Mouse (Mus musculus): ENCODE measurements at regions not wholly inside any gene's neighbourhood (a gene's known extent, or its start where the extent isn't known, plus 50 kb on each side); places are given as distances from the start of the nearest gene placed in this dataset.
A peak's percentile ranks its signal among the peaks of the same experiment; 100 is the strongest.

GRCm38 (mm10) chr11:64188701-64189100 lies 109.4 kb upstream of the Cox10 start:
- H3K9me3 ChIP-seq (replicated peaks; ENCODE audit: low read length) = no peaks in the 10 kb centered on the region

GRCm38 (mm10) chr11:64187488-64188444 lies 108.5 kb upstream of the Cox10 start:
- no peaks in the 10 kb centered on the region for H3K36me3 ChIP-seq (ENCODE audit: insufficient read depth, low read length)
- H3K4me1 ChIP-seq (replicated peaks; ENCODE audit: insufficient read depth, low read length) = no peaks in the 10 kb centered on the region
- no peak overlapping the region for H3K4me2 ChIP-seq (ENCODE audit: low read length)
- no peaks in the 10 kb centered on the region for H3K27me3 ChIP-seq (ENCODE audit: insufficient read depth, low read length)
- no peak for DNase-seq (ENCODE audit: low spot score)
- no peak for ATAC-seq (replicated peaks; ENCODE audit: low FRiP score, low read depth)
- H3K27ac ChIP-seq = no peak overlapping the region
- H3K9ac ChIP-seq (ENCODE audit: low read depth, low read length) = no peak overlapping the region
- no peak for TF ChIP-seq CTCF (IDR thresholded peaks at IDR 0.05; ENCODE audit: low read depth)
- 49% methylated on average over 9 of the region's 9 CpGs for WGBS
- no peak overlapping the region for H3K4me3 ChIP-seq (replicated peaks; ENCODE audit: low read depth, low read length)
- no peaks in the 10 kb centered on the region for H3K9me3 ChIP-seq (replicated peaks; ENCODE audit: low read length)

More at GRCm38 (mm10) chr11:64188701-64189100, 109.4 kb upstream of the Cox10 start:
- TF ChIP-seq CTCF (IDR thresholded peaks at IDR 0.05; ENCODE audit: low read depth) = no peak
- 77% methylated on average over 2 of the region's 2 CpGs for WGBS
- Histone ChIP-seq H3K36me3 (ENCODE audit: insufficient read depth, low read length) (no peaks in the 10 kb centered on the region), H3K27ac (no peak overlapping the region), H3K9ac (ENCODE audit: low read depth, low read length) (no peak overlapping the region), H3K4me1 (replicated peaks; ENCODE audit: insufficient read depth, low read length) (no peaks in the 10 kb centered on the region), H3K4me3 (replicated peaks; ENCODE audit: low read depth, low read length) (no peak overlapping the region), H3K27me3 (ENCODE audit: insufficient read depth, low read length) (no peaks in the 10 kb centered on the region), H3K4me2 (ENCODE audit: low read length) (no peak overlapping the region)
- no peak for ATAC-seq (replicated peaks; ENCODE audit: low FRiP score, low read depth)
- no peak for DNase-seq (ENCODE audit: low spot score)

- DNase-seq (ENCODE audit: low spot score) (no peak), ATAC-seq (replicated peaks; ENCODE audit: low FRiP score, low read depth) (no peak)
- Histone ChIP-seq H3K9ac (ENCODE audit: low read depth, low read length) (no peak overlapping the region), H3K36me3 (ENCODE audit: insufficient read depth, low read length) (no peaks in the 10 kb centered on the region), H3K9me3 (replicated peaks; ENCODE audit: low read length) (no peaks in the 10 kb centered on the region), H3K4me2 (ENCODE audit: low read length) (no peak overlapping the region), H3K27ac (no peak overlapping the region), H3K4me3 (replicated peaks; ENCODE audit: low read depth, low read length) (no peak overlapping the region), H3K27me3 (ENCODE audit: insufficient read depth, low read length) (no peaks in the 10 kb centered on the region), H3K4me1 (replicated peaks; ENCODE audit: insufficient read depth, low read length) (no peaks in the 10 kb centered on the region)
- WGBS = 63% methylated on average over 3 of the region's 3 CpGs
- no peak for TF ChIP-seq CTCF (IDR thresholded peaks at IDR 0.05; ENCODE audit: low read depth)
Measured at GRCm38 (mm10) chr11:64187007-64187406, 107.7 kb upstream of the Cox10 start.

GRCm38 (mm10) chr11:64186590-64186989 lies 107.3 kb upstream of the Cox10 start:
- H3K4me1 ChIP-seq (replicated peaks; ENCODE audit: insufficient read depth, low read length) = no peaks in the 10 kb centered on the region
- H3K9me3 ChIP-seq (replicated peaks; ENCODE audit: low read length) = no peaks in the 10 kb centered on the region
- WGBS = 51% methylated on average over 2 of the region's 2 CpGs
- H3K4me3 ChIP-seq (replicated peaks; ENCODE audit: low read depth, low read length) = no peak overlapping the region
- H3K4me2 ChIP-seq (ENCODE audit: low read length) = no peak overlapping the region
- H3K27me3 ChIP-seq (ENCODE audit: insufficient read depth, low read length) = no peaks in the 10 kb centered on the region
- no peak overlapping the region for H3K27ac ChIP-seq
- H3K36me3 ChIP-seq (ENCODE audit: insufficient read depth, low read length) = no peaks in the 10 kb centered on the region
- no peak overlapping the region for H3K9ac ChIP-seq (ENCODE audit: low read depth, low read length)
- TF ChIP-seq CTCF (IDR thresholded peaks at IDR 0.05; ENCODE audit: low read depth) = no peak
- DNase-seq (ENCODE audit: low spot score) (no peak), ATAC-seq (replicated peaks; ENCODE audit: low FRiP score, low read depth) (no peak)

GRCm38 (mm10) chr11:64180036-64180435 lies 100.8 kb upstream of the Cox10 start:
- 14% methylated on average over 2 of the region's 2 CpGs for WGBS
- TF ChIP-seq CTCF (IDR thresholded peaks at IDR 0.05; ENCODE audit: low read depth) = no peak
- Histone ChIP-seq H3K36me3 (ENCODE audit: insufficient read depth, low read length) (no peaks in the 10 kb centered on the region), H3K9me3 (replicated peaks; ENCODE audit: low read length) (no peaks in the 10 kb centered on the region), H3K4me1 (replicated peaks; ENCODE audit: insufficient read depth, low read length) (no peaks in the 10 kb centered on the region), H3K27me3 (ENCODE audit: insufficient read depth, low read length) (no peaks in the 10 kb centered on the region), H3K4me3 (replicated peaks; ENCODE audit: low read depth, low read length) (no peak overlapping the region), H3K27ac (no peak overlapping the region), H3K4me2 (ENCODE audit: low read length) (no peak overlapping the region), H3K9ac (ENCODE audit: low read depth, low read length) (no peak overlapping the region)
- DNase-seq (ENCODE audit: low spot score) = peak; percentile 47
- ATAC-seq (replicated peaks; ENCODE audit: low FRiP score, low read depth) = no peak

GRCm38 (mm10) chr11:64173421-64174062 lies 94.3 kb upstream of the Cox10 start:
- WGBS = 50% methylated on average over 4 of the region's 4 CpGs
- DNase-seq (ENCODE audit: low spot score) = no peak
- no peak overlapping the region for H3K27ac ChIP-seq
- H3K27me3 ChIP-seq (ENCODE audit: insufficient read depth, low read length) = no peaks in the 10 kb centered on the region
- no peak overlapping the region for H3K4me2 ChIP-seq (ENCODE audit: low read length)
- H3K4me3 ChIP-seq (replicated peaks; ENCODE audit: low read depth, low read length) = no peak overlapping the region
- H3K4me1 ChIP-seq (replicated peaks; ENCODE audit: insufficient read depth, low read length) = no peaks in the 10 kb centered on the region
- TF ChIP-seq CTCF (IDR thresholded peaks at IDR 0.05; ENCODE audit: low read depth) = no peak
- ATAC-seq (replicated peaks; ENCODE audit: low FRiP score, low read depth) = no peak
- H3K9me3 ChIP-seq (replicated peaks; ENCODE audit: low read length) = no peaks in the 10 kb centered on the region
- H3K9ac ChIP-seq (ENCODE audit: low read depth, low read length) = no peak overlapping the region
- H3K36me3 ChIP-seq (ENCODE audit: insufficient read depth, low read length) = no peaks in the 10 kb centered on the region

Measured in kidney, postnatal 0 days (tissue).